Mouse (Mus musculus) heart, embryonic 13.5 days (tissue): ENCODE measurements around the gene Zwilch. TPM values are rescaled to one million over a fixed set of nuclear protein-coding genes. Genes with fewer than 3 reads are reported as not detected.
"Not testable (repeated sequence)": the region's sequence is repeated elsewhere in the genome, so short reads cannot be mapped to it uniquely, and the experiment has no call there.

ENCODE experiments used
- ATAC-seq: fragments of 200-750 bp; cut with Nextera tagmentation; 2 replicates; pipeline ENCODE4 v1.8.0; 2017; ENCODE audit warnings: moderate TSS enrichment; ENCODE audit not compliant: insufficient number of reproducible peaks, low FRiP score, low TSS enrichment; ENCODE audit errors: extremely low read depth
- H3K27ac ChIP-seq: fragments of 300-500 bp; sonication (generic); replicated peaks from 2 replicates; pipeline ENCODE4 v1.5.1; 2015; ENCODE audit warnings: moderate library complexity, mild to moderate bottlenecking, inconsistent platforms
- H3K27me3 ChIP-seq: fragments of 300-500 bp; sonication (generic); replicated peaks from 2 replicates; pipeline ENCODE4 v1.6.1; 2015; ENCODE audit warnings: mild to moderate bottlenecking, inconsistent platforms
- H3K36me3 ChIP-seq: fragments of 300-500 bp; sonication (generic); 2 replicates; pipeline ENCODE4 v1.6.1; 2015; ENCODE audit warnings: mild to moderate bottlenecking, inconsistent platforms
- H3K4me1 ChIP-seq: fragments of 300-500 bp; sonication (generic); 2 replicates; pipeline ENCODE4 v1.6.1; 2015; ENCODE audit warnings: inconsistent platforms
- H3K4me2 ChIP-seq: fragments of 300-500 bp; sonication (generic); 2 replicates; pipeline ENCODE4 v1.6.1; 2015; ENCODE audit warnings: inconsistent platforms, mild to moderate bottlenecking, moderate library complexity
- H3K4me3 ChIP-seq: fragments of 300-500 bp; sonication (generic); 2 replicates; pipeline ENCODE4 v1.5.1; 2015; ENCODE audit warnings: moderate library complexity, mild to moderate bottlenecking, inconsistent platforms
- H3K9ac ChIP-seq: fragments of 300-500 bp; sonication (generic); 2 replicates; pipeline ENCODE4 v1.6.1; 2015; ENCODE audit warnings: inconsistent platforms, mild to moderate bottlenecking, moderate library complexity
- H3K9me3 ChIP-seq: fragments of 300-500 bp; sonication (generic); 2 replicates; pipeline ENCODE4 v1.6.1; 2016; ENCODE audit warnings: inconsistent platforms
- WGBS: fragments of 180-500 bp; shearing (Covaris S2); methylation state at CpG from one replicate; pipeline ENCODE4 v1.1.7; 2015; ENCODE audit warnings: mixed read lengths; 5-methylcytosine and 5-hydroxymethylcytosine counted together
- polyA plus RNA-seq: library from polyadenylated mRNA; unstranded; fragments of >200 nt; fragmentation: Nextera tagmentation; extraction: Ambion mirVana; gene quantifications from 2 replicates; pipeline ENCODE4 v1.2.1, GENCODE M21; 2015

The Zwilch gene
- polyA plus RNA-seq, 1 experiment from 2014 or later: 19.9 TPM

DNA sequence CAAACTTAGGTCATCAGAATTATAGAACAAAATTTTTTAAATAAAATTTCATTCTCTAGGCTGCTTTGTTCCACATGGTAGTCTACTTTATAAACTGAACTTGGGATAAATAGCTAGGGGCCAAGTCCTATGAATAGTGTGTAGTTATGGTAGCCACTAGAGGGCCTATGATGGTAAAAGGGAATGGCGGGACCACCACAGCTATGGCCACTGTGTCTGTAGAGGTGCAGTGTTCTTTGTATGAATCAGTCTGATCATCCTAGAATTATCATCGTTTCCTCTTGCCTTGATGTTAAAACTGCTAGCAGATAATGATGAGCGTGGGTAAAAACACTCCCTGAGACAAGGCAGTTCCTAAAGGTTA is 5.7 kb upstream of the Zwilch start:
- Histone ChIP-seq H3K4me3 (peak overlapping the region; percentile 73), H3K27me3 (no peaks in the 10 kb centered on the region), H3K36me3 (peaks cover 76% of the 10 kb centered on the region), H3K27ac (peak overlapping the region; percentile 86), H3K4me1 (peaks cover 30% of the 10 kb centered on the region), H3K9me3 (no peaks in the 10 kb centered on the region), H3K9ac (peak overlapping the region; percentile 83), H3K4me2 (peak overlapping the region; percentile 71)
- 26% methylated on average over 3 of the region's 3 CpGs for WGBS
- ATAC-seq: no peak

- Histone ChIP-seq H3K4me1 (peaks cover 45% of the 10 kb centered on the region), H3K9ac (peak overlapping the region; percentile 97), H3K36me3 (peaks cover 47% of the 10 kb centered on the region), H3K9me3 (no peaks in the 10 kb centered on the region), H3K4me3 (no peak overlapping the region), H3K27me3 (no peaks in the 10 kb centered on the region), H3K4me2 (peak overlapping the region; percentile 86; the same call in 1 of the 2 replicates), H3K27ac (no peak overlapping the region)
- WGBS: 89% methylated on average over 11 of the region's 11 CpGs
- ATAC-seq: no peak
These were observed 2.5 kb upstream of the Zwilch start for GRCm38 (mm10) chr9:64175378-64175777.

- H3K4me1 ChIP-seq: peaks cover 39% of the 10 kb centered on the region
- H3K27me3 ChIP-seq: no peaks in the 10 kb centered on the region
- ATAC-seq: no peak
- H3K9ac ChIP-seq: peak overlapping the region; percentile 97
- H3K36me3 ChIP-seq: peaks cover 45% of the 10 kb centered on the region
- H3K4me2 ChIP-seq: peak overlapping the region; percentile 86
- WGBS: 51% methylated on average over 8 of the region's 8 CpGs
- H3K4me3 ChIP-seq: peak overlapping the region; percentile 95
- no peaks in the 10 kb centered on the region for H3K9me3 ChIP-seq
- H3K27ac ChIP-seq: no peak overlapping the region
These were observed 1.9 kb upstream of the Zwilch start for GRCm38 (mm10) chr9:64174766-64175165.

GRCm38 (mm10) chr9:64174341-64174740 is 1.4 kb upstream of the Zwilch start:
- no peak for ATAC-seq
- no peaks in the 10 kb centered on the region for H3K27me3 ChIP-seq
- H3K27ac ChIP-seq: peak overlapping the region; percentile 90; the same call in 1 of the 2 replicates
- H3K9ac ChIP-seq: peak overlapping the region; percentile 97
- H3K4me3 ChIP-seq: peak overlapping the region; percentile 95
- H3K36me3 ChIP-seq: peaks cover 45% of the 10 kb centered on the region
- peaks cover 36% of the 10 kb centered on the region for H3K4me1 ChIP-seq
- H3K4me2 ChIP-seq: peak overlapping the region; percentile 86
- no peaks in the 10 kb centered on the region for H3K9me3 ChIP-seq

DNA sequence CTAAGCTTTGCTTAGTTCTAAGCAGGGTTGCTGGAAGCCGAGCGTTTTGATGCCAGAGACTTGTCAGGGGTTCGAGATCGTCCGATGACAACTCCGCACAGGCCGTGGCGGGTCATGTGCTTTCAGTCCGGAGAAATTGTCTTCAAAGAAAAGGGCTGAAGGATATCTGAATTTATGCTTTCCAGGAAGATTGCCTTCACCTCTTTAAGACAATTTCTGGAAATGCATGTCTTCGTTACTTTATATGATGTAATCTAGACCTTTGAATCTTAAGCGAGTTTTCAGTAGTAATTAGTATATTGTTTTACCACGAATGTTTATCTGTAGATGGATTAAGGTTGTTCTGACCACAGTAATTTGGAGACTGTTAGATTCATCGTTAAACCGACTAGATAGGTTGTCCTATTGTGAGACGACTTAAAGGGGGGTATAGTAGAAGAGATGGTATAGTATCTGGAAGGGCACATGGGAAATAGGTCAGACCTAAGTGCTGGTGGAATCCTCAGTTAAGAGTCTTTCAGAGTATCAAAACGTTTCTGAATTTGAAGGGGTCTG is 839 bp upstream of the Zwilch start:
- Histone ChIP-seq H3K4me1 (peaks cover 36% of the 10 kb centered on the region), H3K9ac (peak overlapping the region; percentile 97), H3K4me3 (peak overlapping the region; percentile 95), H3K36me3 (peaks cover 43% of the 10 kb centered on the region), H3K27ac (peak overlapping the region; percentile 90), H3K4me2 (peak overlapping the region; percentile 86), H3K27me3 (no peaks in the 10 kb centered on the region), H3K9me3 (no peaks in the 10 kb centered on the region)
- under 1% methylated on average over 16 of the region's 16 CpGs for WGBS
- no peak for ATAC-seq

- Histone ChIP-seq H3K4me2 (peak overlapping the region; percentile 86), H3K36me3 (peaks cover 38% of the 10 kb centered on the region), H3K9ac (peak overlapping the region; percentile 97), H3K27me3 (no peaks in the 10 kb centered on the region), H3K9me3 (no peaks in the 10 kb centered on the region), H3K4me3 (peak overlapping the region; percentile 95), H3K27ac (peak overlapping the region; percentile 90), H3K4me1 (peaks cover 33% of the 10 kb centered on the region)
- no peak for ATAC-seq
- WGBS: 2% methylated on average over 18 of the region's 18 CpGs
These were observed 624 bp downstream of the Zwilch start for GRCm38 (mm10) chr9:64172145-64172815.

- not testable (repeated sequence) for H3K27ac ChIP-seq, H3K9ac ChIP-seq, H3K27me3 ChIP-seq, H3K4me2 ChIP-seq, H3K4me3 ChIP-seq, H3K9me3 ChIP-seq, ATAC-seq
- H3K36me3 ChIP-seq: peaks cover 31% of the 10 kb centered on the region
- 86% methylated on average over 3 of the region's 3 CpGs for WGBS
- peaks cover 26% of the 10 kb centered on the region for H3K4me1 ChIP-seq
These were observed 2.9 kb downstream of the Zwilch start for GRCm38 (mm10) chr9:64169967-64170366.

DNA sequence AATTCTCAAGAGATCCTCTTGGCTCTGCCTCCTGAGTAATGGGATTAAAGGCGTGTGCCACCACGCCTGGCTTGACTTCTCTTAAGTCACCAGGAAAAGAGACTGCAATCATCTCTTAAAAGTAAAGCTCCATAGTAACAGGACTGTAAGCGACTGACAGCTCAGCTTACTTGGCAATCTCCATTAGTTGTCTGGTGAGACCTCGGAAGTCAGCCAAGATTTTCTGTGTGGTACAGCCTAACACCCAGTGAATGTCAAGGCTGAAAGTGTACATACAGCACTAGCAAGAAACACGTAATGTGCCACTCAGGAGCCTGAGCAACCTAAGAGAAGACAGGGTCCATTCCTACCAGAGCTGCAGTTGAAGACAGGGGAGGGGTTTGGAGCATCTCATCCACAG is 12.4 kb downstream of the Zwilch start:
- no peak for ATAC-seq
- H3K4me1 ChIP-seq: no peaks in the 10 kb centered on the region
- H3K9me3 ChIP-seq: no peaks in the 10 kb centered on the region
- H3K36me3 ChIP-seq: peaks cover 91% of the 10 kb centered on the region
- 90% methylated on average over 5 of the region's 5 CpGs for WGBS
- H3K4me3 ChIP-seq: no peak overlapping the region
- H3K27me3 ChIP-seq: no peaks in the 10 kb centered on the region
- no peak overlapping the region for H3K27ac ChIP-seq
- H3K9ac ChIP-seq: no peak overlapping the region
- no peak overlapping the region for H3K4me2 ChIP-seq

DNA sequence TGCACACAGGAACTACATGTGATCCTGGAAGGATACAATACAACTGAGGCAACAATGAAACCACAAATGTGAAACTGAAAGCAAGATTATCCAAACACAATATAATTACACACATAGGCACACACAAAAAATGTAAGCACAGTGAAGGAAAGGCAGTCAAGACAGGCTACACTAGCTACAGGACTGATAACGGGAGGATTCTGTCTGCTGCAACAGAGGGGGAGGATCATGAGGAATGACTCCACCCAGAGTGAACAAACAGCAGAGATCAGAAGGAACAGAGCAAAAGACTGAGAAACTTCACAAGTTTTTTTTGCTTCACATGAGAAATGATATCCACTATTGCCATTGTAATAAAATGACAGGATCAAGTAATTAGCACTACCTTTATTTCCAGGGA is 16.3 kb downstream of the Zwilch start:
- Histone ChIP-seq H3K4me1 (no peaks in the 10 kb centered on the region), H3K4me3 (no peak overlapping the region), H3K9me3 (no peaks in the 10 kb centered on the region), H3K36me3 (peaks cover 94% of the 10 kb centered on the region), H3K4me2 (no peak overlapping the region), H3K9ac (no peak overlapping the region), H3K27me3 (no peaks in the 10 kb centered on the region), H3K27ac (no peak overlapping the region)
- ATAC-seq: no peak
- WGBS: 57% methylated on average over 1 of the region's 1 CpGs

DNA sequence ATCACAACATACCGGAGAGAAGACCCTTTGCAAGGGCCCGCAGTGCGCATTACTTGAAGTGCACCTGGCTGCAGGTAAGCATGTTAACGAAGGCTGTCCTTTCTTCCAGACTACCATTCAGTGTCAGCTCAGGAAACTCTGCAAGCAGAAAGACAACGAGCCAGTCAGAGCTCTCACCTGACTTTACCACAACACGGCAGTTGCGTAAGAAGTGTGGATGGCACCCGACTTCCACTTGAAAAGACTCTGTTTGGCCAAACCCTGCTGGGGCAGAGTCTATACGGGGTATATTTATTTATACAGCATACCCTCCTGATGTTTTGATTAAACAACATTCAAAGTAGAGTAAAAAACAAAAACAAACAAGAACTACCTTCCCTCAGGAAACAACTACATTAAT is 33.0 kb downstream of the Zwilch start:
- WGBS: 88% methylated on average over 9 of the region's 9 CpGs
- Histone ChIP-seq H3K4me3 (no peak overlapping the region), H3K4me1 (no peaks in the 10 kb centered on the region), H3K9me3 (no peaks in the 10 kb centered on the region), H3K36me3 (peaks cover 77% of the 10 kb centered on the region), H3K9ac (no peak overlapping the region), H3K27ac (no peak overlapping the region), H3K27me3 (no peaks in the 10 kb centered on the region), H3K4me2 (no peak overlapping the region)
- ATAC-seq: no peak

- H3K4me3 ChIP-seq, H3K27ac ChIP-seq, H3K4me1 ChIP-seq, H3K27me3 ChIP-seq, H3K9ac ChIP-seq, H3K9me3 ChIP-seq, ATAC-seq, H3K4me2 ChIP-seq: not testable (repeated sequence)
- 5% methylated on average over 6 of the region's 6 CpGs for WGBS
- H3K36me3 ChIP-seq: peaks cover 69% of the 10 kb centered on the region
These were observed 34.0 kb downstream of the Zwilch start for GRCm38 (mm10) chr9:64138896-64139295.

GRCm38 (mm10) chr9:64131623-64132022 is 41.3 kb downstream of the Zwilch start:
- WGBS: 79% methylated on average over 6 of the region's 6 CpGs
- Histone ChIP-seq H3K9ac (no peak overlapping the region), H3K4me1 (no peaks in the 10 kb centered on the region), H3K27ac (no peak overlapping the region), H3K4me3 (no peak overlapping the region), H3K36me3 (peaks cover 11% of the 10 kb centered on the region), H3K27me3 (no peaks in the 10 kb centered on the region), H3K4me2 (no peak overlapping the region), H3K9me3 (no peaks in the 10 kb centered on the region)
- no peak for ATAC-seq
